Mouse (Mus musculus): ENCODE results near the gene Anapc1. TPM values are rescaled to one million over a fixed set of nuclear protein-coding genes. Genes with fewer than 3 reads are reported as not detected.

Anapc1 gene
- polyA plus RNA-seq, 1 experiment from 2014 or later, result 53.1 TPM

DNA sequence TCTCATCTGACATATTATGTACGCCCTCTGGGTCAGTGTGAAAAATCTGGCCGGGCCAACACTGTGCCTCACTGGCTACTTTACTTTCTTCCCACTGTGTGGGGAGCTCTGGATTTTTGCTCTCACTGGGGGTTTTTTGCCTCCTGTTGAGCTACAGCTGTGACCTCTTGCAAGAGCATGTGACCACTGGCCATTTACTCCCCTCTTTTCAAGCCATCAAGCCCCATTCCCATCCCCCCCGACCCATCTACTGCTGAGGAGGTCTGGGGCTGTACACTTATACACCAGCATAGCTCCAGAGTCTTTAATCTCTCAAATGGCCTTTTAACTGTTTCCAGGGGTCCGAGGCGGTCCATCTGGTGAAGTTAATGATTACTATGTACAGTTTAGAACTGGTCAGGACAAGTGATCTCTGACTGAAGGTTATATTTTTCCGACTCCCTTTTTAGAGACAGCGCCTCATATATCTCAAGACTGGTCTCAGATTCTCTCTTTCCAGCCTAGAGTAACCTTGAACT, 27.6 kb upstream of the Anapc1 start:
- no peak overlapping the region for H3K4me2 ChIP-seq
- H3K36me3 ChIP-seq, result no peaks in the 10 kb centered on the region
- no peak overlapping the region for H3K4me3 ChIP-seq
- ATAC-seq, result peak; percentile 65
- H3K9me3 ChIP-seq (replicated peaks), result no peaks in the 10 kb centered on the region
- WGBS (ENCODE audit: insufficient replicate concordance), result 54% methylated on average over 7 of the region's 7 CpGs
- no peak overlapping the region for H3K9ac ChIP-seq
- peaks cover 22% of the 10 kb centered on the region; the same call in 1 of the 2 replicates for H3K4me1 ChIP-seq
- peak overlapping the region; percentile 69 for H3K27ac ChIP-seq
- H3K27me3 ChIP-seq (replicated peaks), result no peaks in the 10 kb centered on the region

DNA sequence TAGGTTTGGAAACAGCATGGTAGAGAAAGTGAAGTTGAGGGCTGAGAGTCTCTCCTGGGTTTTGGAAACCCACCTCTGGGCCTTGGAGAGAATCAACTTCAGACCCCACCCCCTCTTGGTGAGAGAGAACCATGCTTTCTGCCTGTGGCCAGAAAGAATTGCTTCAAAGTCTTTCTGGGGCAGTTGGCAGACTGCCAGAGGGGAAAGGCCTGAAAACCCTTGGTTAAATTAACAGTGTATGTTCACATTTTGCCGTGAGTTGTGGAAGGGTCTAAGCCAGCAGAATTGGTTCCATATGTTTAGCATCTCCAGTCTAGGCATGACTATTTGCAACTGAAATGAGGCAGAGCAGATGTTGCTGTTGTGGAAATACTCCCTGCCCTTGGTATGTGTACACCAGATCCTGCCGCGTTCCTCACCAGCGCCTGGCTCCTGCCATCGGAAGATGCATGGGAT, 26.4 kb upstream of the Anapc1 start:
- no peaks in the 10 kb centered on the region for H3K9me3 ChIP-seq (replicated peaks)
- no peaks in the 10 kb centered on the region for H3K27me3 ChIP-seq (replicated peaks)
- no peak overlapping the region for H3K4me2 ChIP-seq
- H3K4me1 ChIP-seq, result peaks cover 22% of the 10 kb centered on the region; the same call in 1 of the 2 replicates
- no peaks in the 10 kb centered on the region for H3K36me3 ChIP-seq
- no peak overlapping the region for H3K9ac ChIP-seq
- H3K4me3 ChIP-seq, result no peak overlapping the region
- peak overlapping the region; percentile 69 for H3K27ac ChIP-seq
- 68% methylated on average over 5 of the region's 5 CpGs for WGBS (ENCODE audit: insufficient replicate concordance)
- ATAC-seq, result no peak

DNA sequence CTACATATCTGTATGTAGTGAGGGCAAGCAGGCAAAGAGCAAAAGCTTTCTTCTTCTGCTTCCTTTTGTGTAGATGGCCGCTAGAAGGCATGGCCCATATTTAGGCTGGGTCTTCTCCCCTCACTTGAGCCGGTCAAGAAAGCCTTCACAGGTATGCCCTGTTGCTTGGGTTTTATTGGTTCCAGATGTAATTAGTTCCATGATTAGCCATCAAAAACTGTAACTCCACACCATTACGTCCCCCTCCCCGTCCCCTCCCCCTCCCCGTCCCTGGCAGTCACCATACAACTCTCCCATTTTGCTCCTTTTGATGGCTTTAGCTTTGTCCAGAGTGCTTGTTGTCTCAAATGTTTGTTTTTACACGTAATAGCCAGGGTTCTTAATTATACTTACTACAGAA, 25.7 kb upstream of the Anapc1 start:
- no peaks in the 10 kb centered on the region for H3K9me3 ChIP-seq (replicated peaks)
- no peaks in the 10 kb centered on the region for H3K36me3 ChIP-seq
- 0 out of 2 replicates have a peak overlapping the region, but pooled peaks have one; percentile 10 for H3K27ac ChIP-seq
- ATAC-seq, result no peak
- H3K4me2 ChIP-seq, result no peak overlapping the region
- H3K4me3 ChIP-seq, result no peak overlapping the region
- no peak overlapping the region for H3K9ac ChIP-seq
- H3K27me3 ChIP-seq (replicated peaks), result no peaks in the 10 kb centered on the region
- 68% methylated on average over 6 of the region's 6 CpGs for WGBS (ENCODE audit: insufficient replicate concordance)
- H3K4me1 ChIP-seq, result peaks cover 22% of the 10 kb centered on the region; the same call in 1 of the 2 replicates

DNA sequence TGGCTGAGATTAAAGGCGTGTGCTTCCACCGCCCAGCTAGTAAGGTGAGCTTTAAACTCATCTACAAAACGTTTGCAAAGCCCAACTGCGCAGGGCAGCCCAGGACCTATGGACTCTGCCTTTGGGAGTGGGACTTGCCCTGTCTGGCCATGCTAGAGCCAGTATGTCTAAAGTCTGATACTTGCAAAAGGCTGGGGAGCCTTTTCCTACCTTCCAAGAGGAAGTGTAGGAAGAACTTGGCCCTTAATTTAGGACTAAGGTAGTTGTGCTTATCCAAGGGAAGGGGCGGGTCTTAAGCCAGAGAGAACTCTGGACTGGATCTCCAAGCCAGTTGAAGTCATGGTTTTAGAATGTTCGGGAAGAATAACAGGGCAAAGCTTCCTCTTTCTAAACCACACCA, 23.4 kb upstream of the Anapc1 start:
- H3K4me1 ChIP-seq, result peaks cover 18% of the 10 kb centered on the region; the same call in 1 of the 2 replicates
- H3K4me2 ChIP-seq, result no peak overlapping the region
- H3K9ac ChIP-seq, result no peak overlapping the region
- 61% methylated on average over 6 of the region's 6 CpGs for WGBS (ENCODE audit: insufficient replicate concordance)
- no peak for ATAC-seq
- no peaks in the 10 kb centered on the region for H3K27me3 ChIP-seq (replicated peaks)
- no peaks in the 10 kb centered on the region for H3K36me3 ChIP-seq
- H3K9me3 ChIP-seq (replicated peaks), result no peaks in the 10 kb centered on the region
- H3K27ac ChIP-seq, result no peak overlapping the region
- no peak overlapping the region for H3K4me3 ChIP-seq

DNA sequence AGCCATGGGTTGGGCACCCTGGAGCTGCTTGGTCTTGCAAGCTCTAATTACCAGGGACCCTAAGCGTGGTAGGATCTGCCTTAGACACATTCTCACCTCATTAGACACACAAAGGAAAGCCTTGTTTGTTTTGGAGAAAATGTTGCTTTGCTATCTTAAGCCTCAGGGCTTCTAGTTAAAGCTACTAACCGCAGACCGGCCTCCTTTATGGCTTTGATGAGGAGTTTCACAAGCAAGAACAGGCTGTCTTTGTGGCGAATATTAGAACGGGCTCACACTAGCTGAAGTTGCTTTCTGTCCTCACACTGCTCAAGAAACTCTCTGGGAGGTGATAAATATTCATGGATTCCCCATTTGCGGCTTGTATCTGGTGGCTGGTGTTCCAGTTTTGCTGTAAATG, 22.1 kb upstream of the Anapc1 start:
- Histone ChIP-seq H3K27ac (no peak overlapping the region), H3K27me3 (replicated peaks) (no peaks in the 10 kb centered on the region), H3K4me3 (no peak overlapping the region), H3K4me1 (peaks cover 13% of the 10 kb centered on the region; the same call in 1 of the 2 replicates), H3K36me3 (no peaks in the 10 kb centered on the region), H3K9me3 (replicated peaks) (no peaks in the 10 kb centered on the region), H3K9ac (no peak overlapping the region), H3K4me2 (no peak overlapping the region)
- WGBS (ENCODE audit: insufficient replicate concordance), result 45% methylated on average over 6 of the region's 6 CpGs
- ATAC-seq, result no peak

DNA sequence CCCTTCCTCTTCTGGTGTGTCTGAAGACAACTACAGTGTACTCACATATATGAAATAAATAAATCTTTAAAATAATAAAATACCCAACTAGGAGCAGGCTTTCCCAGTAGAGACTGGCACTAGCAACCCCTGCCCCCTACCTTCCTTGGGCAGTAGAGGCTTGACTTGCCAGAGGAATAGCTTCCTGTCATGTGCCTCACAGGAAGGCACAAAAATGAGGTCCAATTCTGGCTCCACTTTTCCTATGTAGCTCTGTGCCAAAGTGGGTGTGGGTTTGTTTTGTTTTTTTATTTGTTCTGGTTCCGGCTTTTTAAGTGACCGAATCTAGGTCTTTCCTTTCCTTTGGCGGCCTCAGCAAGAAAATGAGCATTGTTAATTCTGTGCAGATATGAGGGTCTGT, 17.3 kb upstream of the Anapc1 start:
- H3K9ac ChIP-seq, result no peak overlapping the region
- peaks cover 14% of the 10 kb centered on the region for H3K27me3 ChIP-seq (replicated peaks)
- 70% methylated on average over 3 of the region's 3 CpGs for WGBS (ENCODE audit: insufficient replicate concordance)
- H3K27ac ChIP-seq, result no peak overlapping the region
- no peaks in the 10 kb centered on the region; the same call in 1 of the 2 replicates for H3K4me1 ChIP-seq
- no peak overlapping the region for H3K4me3 ChIP-seq
- no peak for ATAC-seq
- no peak overlapping the region for H3K4me2 ChIP-seq
- no peaks in the 10 kb centered on the region for H3K36me3 ChIP-seq
- no peaks in the 10 kb centered on the region for H3K9me3 ChIP-seq (replicated peaks)

DNA sequence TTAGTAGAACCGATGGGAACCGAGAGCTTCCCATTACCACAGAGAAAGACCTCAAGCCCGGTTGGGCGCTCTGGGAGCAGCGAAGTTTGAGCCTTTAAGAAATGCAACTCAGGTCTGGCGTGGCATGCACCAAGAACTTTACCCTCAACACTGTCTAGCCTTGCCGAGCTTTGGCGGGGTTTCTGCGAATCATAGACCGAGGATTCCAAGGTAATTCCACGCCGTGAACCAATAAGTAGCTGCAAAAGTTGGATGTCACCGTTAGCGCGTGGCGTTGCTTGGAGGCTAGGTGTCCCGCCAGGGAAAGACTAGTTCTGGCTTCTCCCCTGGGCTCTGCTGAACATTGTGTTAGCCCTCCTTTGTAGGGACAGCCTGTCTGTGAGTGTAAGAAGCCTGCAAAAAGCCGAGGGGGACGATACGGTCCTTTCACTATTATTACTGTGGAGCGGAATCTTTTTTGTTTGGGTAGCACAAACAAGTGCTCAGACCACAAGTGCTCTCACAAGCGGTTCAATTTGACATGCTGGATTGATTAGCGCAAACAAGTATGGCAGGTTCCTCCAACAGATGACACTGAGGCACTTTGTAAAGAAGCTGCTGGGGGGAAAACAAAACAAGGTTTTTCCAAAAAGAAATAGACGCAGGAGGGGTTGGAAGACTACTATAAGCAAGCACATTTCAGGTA, 12.2 kb upstream of the Anapc1 start:
- 3% methylated on average over 24 of the region's 24 CpGs for WGBS (ENCODE audit: insufficient replicate concordance)
- Histone ChIP-seq H3K9me3 (replicated peaks) (no peaks in the 10 kb centered on the region), H3K27me3 (replicated peaks) (peaks cover 50% of the 10 kb centered on the region), H3K4me3 (peak overlapping the region; percentile 58), H3K4me2 (peak overlapping the region; percentile 67), H3K27ac (peak overlapping the region; percentile 69), H3K4me1 (peaks cover 10% of the 10 kb centered on the region), H3K9ac (peak overlapping the region; percentile 66), H3K36me3 (no peaks in the 10 kb centered on the region)
- ATAC-seq, result peak; percentile 27; the same call in 1 of the 2 replicates

DNA sequence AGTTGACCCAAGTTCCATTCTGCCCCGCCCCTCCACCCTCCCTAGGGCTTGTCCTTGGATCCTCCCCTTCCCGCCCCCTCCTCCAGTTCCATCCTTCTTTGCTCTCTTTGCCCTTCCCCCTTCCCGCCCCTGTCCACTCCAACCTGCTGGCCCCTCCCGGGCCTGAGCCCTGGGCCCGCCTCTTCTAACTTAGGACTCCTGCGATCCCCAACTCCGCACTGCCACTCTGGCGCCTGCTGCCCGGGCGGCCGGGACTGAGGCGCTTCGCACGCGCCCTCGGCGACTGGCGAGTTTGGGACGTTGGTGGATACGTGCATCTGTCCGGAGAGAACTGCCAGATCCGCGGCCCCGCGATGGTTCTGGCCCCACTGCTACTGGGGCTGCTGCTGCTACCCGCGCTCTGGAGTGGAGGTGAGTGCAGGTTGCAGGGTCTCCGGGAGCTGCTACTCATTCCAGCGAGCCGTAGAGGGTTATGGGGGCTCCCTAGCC, 11.5 kb upstream of the Anapc1 start, which contains the start of gene Mertk:
Gene Mertk (plus strand): TSS at position 264 of the 489 bp plus-strand sequence.
- Histone ChIP-seq H3K9ac (peak within 1 kb of the TSS; percentile 66), H3K27me3 (replicated peaks) (peaks cover 50% of the 10 kb centered on the region), H3K27ac (peak within 1 kb of the TSS; percentile 69), H3K36me3 (no peaks in the 10 kb centered on the region), H3K9me3 (replicated peaks) (no peaks in the 10 kb centered on the region), H3K4me1 (peaks cover 10% of the 10 kb centered on the region), H3K4me3 (peak within 1 kb of the TSS; percentile 58), H3K4me2 (peak within 1 kb of the TSS; percentile 67)
- peak; percentile 79 for ATAC-seq
- under 1% methylated on average over 30 of the region's 30 CpGs for WGBS (ENCODE audit: insufficient replicate concordance)

DNA sequence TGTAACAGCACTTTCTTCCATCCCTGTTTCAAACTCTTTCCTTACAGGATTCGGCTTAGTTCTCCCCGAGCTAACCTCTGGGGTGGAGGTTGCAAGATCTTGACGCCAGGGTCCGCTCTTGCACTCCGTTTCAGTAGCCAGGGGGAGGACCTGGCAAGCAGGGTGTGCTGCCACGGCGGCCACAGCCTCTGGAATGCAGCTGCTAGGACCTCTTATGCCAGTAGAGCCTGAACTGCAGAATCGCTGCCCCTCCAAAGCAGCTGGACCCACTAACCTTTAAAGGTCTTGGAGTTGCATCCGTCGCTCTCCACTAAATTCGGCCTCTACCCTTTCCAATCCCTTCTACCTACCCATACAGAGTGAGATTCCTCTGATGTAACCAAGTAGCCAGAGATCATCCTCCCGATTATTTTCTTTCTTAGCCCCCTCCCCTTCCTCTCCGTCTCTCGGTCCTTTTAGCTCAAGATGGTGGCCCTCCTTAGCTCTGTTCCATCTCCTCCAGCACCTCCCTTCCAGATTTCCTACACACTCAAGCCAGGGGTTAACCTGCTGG, 11.0 kb upstream of the Anapc1 start:
- Histone ChIP-seq H3K27ac (no peak overlapping the region), H3K4me3 (peak overlapping the region; percentile 58), H3K27me3 (replicated peaks) (peaks cover 50% of the 10 kb centered on the region), H3K36me3 (no peaks in the 10 kb centered on the region), H3K9ac (peak overlapping the region; percentile 66; the same call in 1 of the 2 replicates), H3K4me1 (peaks cover 10% of the 10 kb centered on the region), H3K4me2 (peak overlapping the region; percentile 67), H3K9me3 (replicated peaks) (no peaks in the 10 kb centered on the region)
- ATAC-seq, result peak; percentile 74
- WGBS (ENCODE audit: insufficient replicate concordance), result 1% methylated on average over 14 of the region's 14 CpGs

DNA sequence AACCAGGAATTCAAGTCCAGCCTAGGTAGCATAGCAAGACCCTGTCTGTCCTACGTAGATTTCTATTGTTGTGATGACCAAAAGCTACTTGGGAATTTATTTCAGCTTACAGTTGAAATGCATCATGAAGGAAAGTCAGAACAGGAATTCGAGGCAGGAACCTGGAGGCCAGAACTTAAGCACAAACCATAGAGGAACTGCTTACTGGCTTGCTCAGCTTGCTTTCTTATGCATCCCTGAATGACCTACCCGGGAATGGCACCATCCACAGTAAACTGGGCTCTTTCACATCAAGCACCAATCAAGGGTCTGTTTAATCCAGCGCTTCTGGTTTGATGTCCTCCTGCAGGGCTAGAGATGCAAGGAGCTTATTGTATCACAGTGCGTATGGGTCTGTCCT, 10.4 kb upstream of the Anapc1 start:
- Histone ChIP-seq H3K9me3 (replicated peaks) (no peaks in the 10 kb centered on the region), H3K4me1 (peaks cover 10% of the 10 kb centered on the region), H3K36me3 (no peaks in the 10 kb centered on the region), H3K9ac (no peak overlapping the region), H3K4me3 (no peak overlapping the region), H3K27ac (no peak overlapping the region), H3K4me2 (no peak overlapping the region; the same call in 1 of the 2 replicates), H3K27me3 (replicated peaks) (peaks cover 50% of the 10 kb centered on the region)
- no peak for ATAC-seq
- 45% methylated on average over 5 of the region's 5 CpGs for WGBS (ENCODE audit: insufficient replicate concordance)

DNA sequence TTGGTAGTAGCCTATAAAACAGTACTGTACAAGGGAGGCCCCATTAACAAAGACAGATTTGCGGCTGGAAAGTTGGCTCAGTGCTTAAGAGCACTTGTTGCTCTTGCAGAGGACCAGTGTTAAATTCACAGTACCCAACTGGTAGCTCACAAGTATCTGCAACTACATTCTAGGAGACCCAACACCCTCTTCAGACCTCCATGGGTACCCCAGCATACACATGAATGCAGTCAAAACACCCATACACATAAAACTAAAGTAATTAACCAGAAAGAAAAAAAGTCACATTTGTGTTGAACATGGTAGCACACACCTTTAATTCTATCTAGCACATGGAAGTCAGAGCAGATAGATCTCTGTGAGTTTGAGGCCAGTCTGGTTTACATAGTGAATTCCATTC, 9.9 kb upstream of the Anapc1 start:
- ATAC-seq, result no peak
- Histone ChIP-seq H3K27ac (no peak overlapping the region), H3K9ac (no peak overlapping the region), H3K4me3 (no peak overlapping the region), H3K4me2 (no peak overlapping the region), H3K4me1 (peaks cover 10% of the 10 kb centered on the region), H3K27me3 (replicated peaks) (peaks cover 50% of the 10 kb centered on the region), H3K36me3 (no peaks in the 10 kb centered on the region), H3K9me3 (replicated peaks) (no peaks in the 10 kb centered on the region)
- 85% methylated on average over 1 of the region's 1 CpGs for WGBS (ENCODE audit: insufficient replicate concordance)

DNA sequence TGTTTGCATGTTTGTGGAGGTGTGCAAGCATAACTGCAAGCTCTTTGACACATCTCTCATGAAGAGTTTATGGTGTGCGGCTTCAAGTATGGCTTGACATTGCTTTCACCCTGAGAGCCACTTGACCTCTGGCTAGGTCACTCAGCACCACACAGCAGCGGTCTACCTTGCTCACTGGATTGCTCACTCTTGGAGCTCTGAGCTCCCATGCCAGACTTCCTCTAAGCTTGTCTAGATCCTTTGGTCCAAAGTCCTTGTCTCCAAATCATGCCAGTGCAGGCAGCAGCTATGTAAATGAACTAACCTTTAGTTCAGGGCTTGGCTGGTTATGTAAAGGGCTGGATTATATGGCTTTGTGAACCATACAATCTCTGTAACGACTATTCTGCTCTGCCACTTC, 9.2 kb upstream of the Anapc1 start:
- no peak for ATAC-seq
- Histone ChIP-seq H3K36me3 (no peaks in the 10 kb centered on the region), H3K4me2 (no peak overlapping the region), H3K4me3 (no peak overlapping the region), H3K27ac (no peak overlapping the region), H3K4me1 (peaks cover 10% of the 10 kb centered on the region), H3K9me3 (replicated peaks) (no peaks in the 10 kb centered on the region), H3K9ac (no peak overlapping the region), H3K27me3 (replicated peaks) (peaks cover 50% of the 10 kb centered on the region)
- 59% methylated on average over 3 of the region's 3 CpGs for WGBS (ENCODE audit: insufficient replicate concordance)
